Mouse (Mus musculus): ENCODE data around the gene Rpl24. TPM values are rescaled to one million over a fixed set of nuclear protein-coding genes. Genes with fewer than 3 reads are reported as not detected.
"Not testable (repeated sequence)": the region's sequence is repeated elsewhere in the genome, so short reads cannot be mapped to it uniquely, and the experiment has no call there.

Rpl24 gene
- total RNA-seq (2021): 100 to 1,000 TPM; 532 to 562 TPM
- long read RNA-seq, experiment 1, transcript Rpl24-204 (5 exons, 639 nt): minor isoform, 11 of 210 reads
- long read RNA-seq, experiment 1, transcript Rpl24-201 (6 exons, 677 nt): major isoform, 197 of 210 reads
- long read RNA-seq, experiment 1, partial matches to known transcripts: 2 of 210 reads
- long read RNA-seq, experiment 1, other reads (novel, unspliced or antisense): 0 of 210 reads
- long read RNA-seq, experiment 2, transcript Rpl24-201 (6 exons, 677 nt): major isoform, 218 of 228 reads
- long read RNA-seq, experiment 2, transcript Rpl24-204 (5 exons, 639 nt): minor isoform, 10 of 228 reads
- long read RNA-seq, experiment 2, partial matches to known transcripts: 0 of 228 reads
- long read RNA-seq, experiment 2, other reads (novel, unspliced or antisense): 0 of 228 reads

DNA sequence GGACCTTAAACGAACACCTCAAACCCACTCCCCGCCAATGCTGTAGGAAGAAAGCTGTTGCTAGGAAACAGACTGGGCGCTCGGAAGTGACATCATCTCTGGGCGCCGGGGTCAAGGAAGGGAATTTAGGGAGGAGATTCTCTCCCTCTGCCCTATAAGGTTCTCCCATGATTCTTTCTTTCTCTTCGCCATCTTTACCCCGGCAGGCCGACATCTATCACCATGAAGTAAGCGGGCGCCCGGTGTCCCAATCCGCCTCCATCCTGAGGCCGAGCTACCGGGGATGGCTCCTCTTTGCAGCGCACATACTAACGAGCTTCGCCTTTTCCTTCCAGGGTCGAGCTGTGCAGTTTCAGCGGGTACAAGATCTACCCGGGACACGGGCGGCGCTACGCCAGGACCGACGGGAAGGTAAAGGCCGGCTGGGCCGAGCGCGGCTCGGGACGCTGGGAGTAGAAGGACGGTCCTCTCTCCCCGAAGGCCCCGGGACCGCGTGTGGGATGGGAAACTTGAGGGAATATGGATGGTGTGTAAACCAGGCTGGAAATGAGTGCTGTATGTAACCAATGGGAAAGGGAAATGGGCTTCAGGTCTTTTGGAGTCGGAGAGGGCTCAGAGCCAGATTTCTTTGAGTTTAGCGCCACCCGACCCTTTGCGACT lies at the start of gene Rpl24:
Gene Rpl24, plus strand, starts transcription at position 64 of the 660 bp plus-strand sequence.
- intact Hi-C loops (cut with DNase I): loop anchor here (5.0 kb wide), 1 partner anchor 166 kb away; no protein-coding TSS in a partner anchor
- DNase-seq: peak; percentile 92 to 96

DNA sequence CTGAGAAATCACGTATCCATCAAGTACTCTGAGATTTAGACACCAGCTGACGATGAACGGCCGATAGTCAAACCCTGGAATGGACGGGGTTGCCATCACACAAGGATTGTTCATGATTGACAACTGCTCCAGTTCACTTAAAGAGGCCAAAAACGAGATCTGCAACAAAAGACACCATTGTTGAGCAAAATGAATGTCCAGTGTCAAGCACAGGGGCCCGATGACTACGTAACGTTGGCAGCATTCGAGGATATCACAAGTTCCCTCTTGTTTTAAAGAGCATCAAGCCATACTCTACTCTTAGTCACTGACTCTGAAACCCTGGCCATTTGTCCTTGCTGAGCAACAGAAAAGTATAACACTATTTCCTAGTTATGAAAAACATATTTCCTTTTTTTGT lies 44.0 kb upstream of the Rpl24 start:
- DNase-seq: no peak
- intact Hi-C loops (cut with DNase I): no loop called here

DNA sequence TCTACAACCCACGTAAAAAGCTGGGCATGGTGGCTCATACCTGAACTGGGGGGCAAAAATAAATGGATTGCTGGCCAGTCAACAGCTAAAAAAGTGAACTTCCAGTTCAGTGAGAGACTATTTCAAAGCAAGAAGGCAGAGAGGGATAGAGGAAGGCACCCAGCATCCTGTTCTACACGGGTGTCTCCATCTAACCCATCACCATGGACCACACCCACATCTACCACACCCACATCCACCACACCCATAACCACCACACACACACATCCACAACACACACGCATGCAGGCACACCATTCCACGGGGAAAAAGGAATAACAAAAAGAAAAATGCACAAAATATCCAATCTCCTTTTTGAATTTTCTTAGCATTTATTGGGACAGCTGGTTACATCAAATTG lies 42.1 kb upstream of the Rpl24 start:
- intact Hi-C loops (cut with DNase I): no loop called here

DNA sequence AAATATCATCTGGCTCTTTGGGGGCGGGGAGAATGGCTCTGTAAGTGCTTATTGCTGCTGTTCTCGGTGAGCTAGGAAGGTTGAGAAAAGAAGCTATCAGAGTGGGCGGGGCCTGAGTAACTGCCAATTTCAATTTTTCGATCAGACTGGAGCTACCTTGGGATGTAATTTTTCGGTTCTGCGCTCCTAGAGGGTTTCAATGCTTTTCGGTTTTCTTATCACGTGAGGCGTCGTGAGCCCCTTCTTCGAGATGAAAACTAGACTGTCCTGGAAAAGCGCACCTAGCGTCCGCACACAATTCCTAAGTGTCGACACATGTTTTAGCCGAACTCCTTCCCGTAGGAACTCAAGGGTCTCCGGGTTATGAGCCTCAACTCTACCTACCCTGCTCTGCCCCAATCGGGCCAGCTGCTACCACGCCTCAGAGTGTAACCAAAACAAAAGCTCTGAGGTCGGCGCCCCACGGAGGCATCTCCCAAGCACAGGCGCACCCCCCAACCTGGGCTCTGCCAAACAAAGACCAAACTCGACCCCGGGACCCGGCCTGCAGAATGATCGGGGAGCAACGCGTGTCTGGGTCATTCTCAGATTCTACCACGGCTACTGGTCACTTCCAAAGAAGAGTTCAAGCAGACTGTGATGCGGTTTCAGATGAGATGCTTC lies 32.3 kb upstream of the Rpl24 start:
- intact Hi-C loops (cut with DNase I): no loop called here
- DNase-seq: peak; percentile 27 to 29

More for the DNA sequence above, 42.1 kb upstream of the Rpl24 start:
- DNase-seq: no peak

DNA sequence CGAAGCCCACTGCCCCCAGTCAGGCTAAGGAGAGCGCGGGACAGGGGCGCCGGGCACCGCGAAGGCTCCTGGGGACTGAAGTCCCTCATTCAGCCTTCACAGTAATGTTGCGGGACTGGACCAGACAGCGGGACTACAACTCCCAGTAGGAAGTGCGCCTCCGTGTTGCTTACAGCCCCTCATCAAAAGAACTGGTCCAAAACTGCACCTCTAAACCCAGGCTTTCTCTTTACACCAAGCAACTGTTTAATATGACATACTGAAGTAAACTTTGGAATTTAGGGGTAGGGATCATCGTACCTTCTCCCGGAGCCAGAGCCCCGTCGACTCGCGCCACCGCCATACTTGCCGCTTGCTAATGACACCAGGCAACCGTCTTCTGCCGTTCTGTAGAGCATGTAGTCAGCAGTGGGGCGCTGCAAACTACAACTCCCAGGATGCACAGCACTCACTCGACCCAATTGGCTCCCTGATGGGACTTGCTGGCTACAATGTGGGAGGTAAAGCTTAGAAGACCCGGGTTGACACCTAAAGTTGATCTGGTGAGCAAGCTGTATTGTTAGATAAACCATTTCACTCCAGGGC lies 31.5 kb upstream of the Rpl24 start, which contains the start of gene Cep97:
Gene Cep97, minus strand, starts transcription at position 403 of the 585 bp plus-strand sequence.
- intact Hi-C loops (cut with DNase I): no loop called here
- DNase-seq: peak; percentile 83 to 88

GRCm38 (mm10) chr16:55938761-55939160 lies 27.3 kb upstream of the Rpl24 start:
- DNase-seq: no peak
- intact Hi-C loops (cut with DNase I): no loop called here

DNA sequence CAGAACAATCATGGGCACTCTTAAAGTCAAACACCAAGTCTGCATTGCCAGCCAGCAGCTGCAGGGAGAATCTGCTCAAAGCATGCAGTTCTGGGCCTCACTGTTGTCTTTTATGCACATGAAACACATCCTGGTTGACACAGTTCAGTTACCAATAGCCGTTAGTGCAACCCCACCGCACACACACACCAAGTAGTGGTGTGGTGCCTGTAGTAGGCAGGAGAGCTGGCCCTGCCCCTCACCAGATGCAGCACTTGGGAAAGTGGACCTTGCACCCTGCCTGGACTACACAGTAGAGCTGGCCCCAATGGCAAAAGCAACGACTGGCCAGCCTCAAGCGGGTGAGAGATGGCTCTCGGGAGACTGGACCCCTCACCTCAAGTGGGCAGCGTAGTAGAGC lies 26.4 kb upstream of the Rpl24 start:
- intact Hi-C loops (cut with DNase I): no loop called here

GRCm38 (mm10) chr16:55940781-55941180 lies 25.3 kb upstream of the Rpl24 start:
- DNase-seq: no peak
- intact Hi-C loops (cut with DNase I): no loop called here

More for the DNA sequence above, 26.4 kb upstream of the Rpl24 start:
- DNase-seq: no peak

DNA sequence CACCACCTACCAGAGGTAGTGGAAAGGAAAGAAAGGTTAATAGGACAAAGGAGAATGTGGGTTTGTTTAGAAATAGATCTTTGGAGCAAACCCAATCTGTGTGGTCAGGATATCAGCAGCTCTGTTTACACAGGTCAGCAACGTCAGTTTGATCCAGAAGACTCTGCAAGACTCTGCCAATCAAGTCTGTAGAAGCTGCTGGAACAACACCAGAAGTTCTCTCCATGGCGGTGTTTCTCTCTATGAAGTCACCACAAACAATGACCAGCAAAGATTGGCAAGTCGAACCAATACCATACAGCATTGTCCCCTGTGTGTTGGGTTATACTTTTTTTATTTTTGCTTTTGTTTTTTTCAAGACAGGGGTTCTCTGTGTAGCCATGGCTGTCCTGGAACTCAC lies 18.8 kb upstream of the Rpl24 start:
- intact Hi-C loops (cut with DNase I): no loop called here
- no peak for DNase-seq

DNA sequence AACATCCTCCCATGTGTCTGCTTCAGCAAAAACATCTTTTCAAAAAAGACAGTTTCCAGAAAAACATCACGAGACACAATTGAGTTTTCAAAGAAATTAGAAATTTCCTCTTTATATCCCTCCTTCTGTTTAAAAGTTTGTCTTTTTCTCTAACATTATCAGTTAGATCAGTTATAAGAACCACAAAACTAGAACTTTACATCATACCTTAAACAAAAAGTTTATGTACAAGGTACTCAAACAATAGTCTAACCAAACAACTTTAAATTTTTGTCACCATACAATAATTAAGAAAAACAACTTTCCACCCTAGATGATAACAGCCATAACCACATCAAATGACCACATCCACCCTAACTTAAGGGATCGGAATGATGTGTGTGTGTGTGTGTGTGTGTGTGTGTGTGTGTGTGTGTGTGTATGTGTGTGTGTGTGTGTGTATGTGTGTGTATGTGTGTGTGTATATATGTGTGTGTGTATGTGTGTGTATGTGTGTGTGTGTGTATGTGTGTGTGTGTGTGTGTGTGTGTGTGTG lies 18.1 kb upstream of the Rpl24 start:
- DNase-seq; intact Hi-C loops (cut with DNase I): not testable (repeated sequence)

DNA sequence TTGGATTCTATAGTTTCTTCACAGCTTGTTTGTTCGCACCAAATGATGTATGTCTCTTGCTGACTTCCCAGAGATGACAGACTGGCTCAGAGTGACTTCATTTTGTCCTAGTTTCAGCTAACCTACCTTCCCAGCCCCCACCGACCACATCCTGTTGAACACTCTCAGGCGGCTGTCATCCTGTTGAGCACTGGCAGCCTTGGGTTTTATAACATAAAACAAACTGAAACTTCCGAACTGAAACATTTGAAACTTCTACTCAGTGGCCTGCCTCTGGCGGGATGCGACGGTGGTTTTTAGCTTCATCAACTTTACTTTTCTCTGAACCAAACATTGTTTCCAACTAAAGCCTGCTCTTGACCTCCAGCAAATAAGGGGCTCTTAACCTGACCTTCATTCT lies 17.1 kb upstream of the Rpl24 start:
- intact Hi-C loops (cut with DNase I): no loop called here
- DNase-seq: peak in 1 of 2 experiments; percentile 19

DNA sequence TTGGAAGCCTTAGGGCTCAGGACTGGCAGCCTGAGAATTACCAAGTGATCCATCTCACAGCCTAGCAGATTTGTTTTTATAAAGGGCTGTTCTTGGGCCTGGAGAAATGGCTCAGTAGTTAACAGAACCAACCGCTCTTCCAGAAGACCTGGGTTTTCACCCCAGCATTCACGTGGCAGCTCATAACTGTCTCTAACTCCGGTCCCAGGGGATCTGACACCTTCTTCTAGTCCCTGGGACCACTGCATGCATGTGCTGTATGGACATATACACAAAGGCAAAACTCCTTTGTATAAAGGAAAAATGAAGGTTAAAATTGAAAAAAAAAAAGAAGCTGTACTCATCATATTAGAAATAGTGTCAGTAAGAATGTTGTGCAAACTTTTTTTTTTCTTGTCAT lies 15.6 kb upstream of the Rpl24 start:
- DNase-seq: no peak
- intact Hi-C loops (cut with DNase I): loop anchor here (2.0 to 10.0 kb wide), 3 partner anchors 114 to 724 kb away; no protein-coding TSS in a partner anchor

GRCm38 (mm10) chr16:55950946-55951678 lies 15.0 kb upstream of the Rpl24 start:
- intact Hi-C loops (cut with DNase I): loop anchor here (2.0 to 10.0 kb wide), 3 partner anchors 114 to 724 kb away; no protein-coding TSS in a partner anchor
- peak; percentile 68 to 90 for DNase-seq

DNA sequence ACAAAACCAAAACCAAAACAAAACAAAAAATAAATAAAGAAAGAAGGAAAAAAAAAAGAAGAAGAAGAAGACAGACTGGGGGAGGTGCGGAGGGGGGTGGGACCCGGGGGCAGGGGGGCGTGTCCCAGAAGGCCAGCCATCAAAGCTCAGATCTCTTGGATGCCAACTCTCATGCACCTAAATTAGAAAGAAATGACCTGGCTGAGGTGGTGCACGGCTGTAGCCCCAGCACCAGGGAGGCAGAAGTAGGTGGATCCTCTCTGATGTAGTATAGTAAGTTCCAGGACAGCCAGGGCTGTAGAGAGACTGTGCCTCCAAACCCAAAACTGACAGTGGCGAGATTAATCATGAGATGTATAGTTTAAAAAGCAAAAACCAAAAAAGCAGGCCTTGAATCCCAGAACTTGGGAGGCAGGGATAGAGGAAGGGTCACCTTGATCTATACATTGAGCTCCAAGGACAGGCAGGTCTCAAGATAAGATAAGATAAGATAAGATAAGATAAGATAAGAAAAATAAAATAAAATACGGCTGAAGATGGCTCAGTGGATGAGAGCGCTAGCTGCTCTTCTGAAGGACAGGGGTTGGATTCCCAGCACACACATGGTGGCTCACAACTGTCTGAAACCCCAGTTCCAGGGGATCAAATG lies 14.3 kb upstream of the Rpl24 start:
- DNase-seq: no peak
- intact Hi-C loops (cut with DNase I): loop anchor here (2.0 to 10.0 kb wide), 3 partner anchors 113 to 723 kb away; no protein-coding TSS in a partner anchor

DNA sequence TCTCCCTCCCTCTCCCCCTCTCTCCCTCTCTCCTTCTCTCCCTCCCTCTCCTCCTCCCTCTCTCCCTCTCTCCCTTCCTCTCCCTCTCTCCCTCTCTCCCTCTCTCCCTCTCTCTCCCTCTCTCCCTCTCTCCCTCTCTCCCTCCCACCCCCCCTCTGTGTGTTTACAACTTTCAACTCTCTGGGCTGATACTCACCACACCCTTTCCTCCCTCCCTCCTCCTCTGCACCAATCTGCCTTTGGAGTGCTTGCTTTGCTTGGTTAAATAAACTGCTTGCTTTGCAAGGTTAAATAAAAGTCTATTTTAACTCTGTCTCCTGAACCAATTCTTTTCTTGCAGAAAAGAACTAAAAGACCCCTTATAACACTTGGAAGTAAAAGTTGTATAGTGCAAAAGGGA lies 13.3 kb upstream of the Rpl24 start:
- no peak for DNase-seq
- intact Hi-C loops (cut with DNase I): loop anchor here (10.0 kb wide), 1 partner anchor 722 kb away; no protein-coding TSS in a partner anchor

GRCm38 (mm10) chr16:55954196-55954595 lies 11.9 kb upstream of the Rpl24 start:
- intact Hi-C loops (cut with DNase I): loop anchor here (10.0 kb wide), 1 partner anchor 721 kb away; no protein-coding TSS in a partner anchor
- DNase-seq: not testable (repeated sequence)

DNA sequence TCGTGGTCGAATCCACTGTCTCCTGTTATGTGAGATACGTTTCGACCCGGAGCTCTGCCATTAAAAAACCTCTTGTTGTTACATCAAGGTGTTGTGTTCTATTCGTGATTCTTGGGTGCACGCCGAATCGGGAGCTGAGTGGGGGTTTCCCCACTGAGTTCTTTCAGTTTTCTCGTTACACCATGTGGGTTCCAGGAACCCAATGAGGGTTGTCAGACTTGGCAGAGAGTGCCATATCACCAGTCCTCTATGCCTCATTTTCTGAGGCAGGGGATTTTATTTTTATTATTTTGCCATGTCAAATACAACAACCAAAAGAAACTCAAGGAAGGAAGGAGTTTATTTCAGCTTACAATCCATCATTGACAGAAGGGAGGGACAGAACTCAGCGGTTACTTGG lies 3.0 kb upstream of the Rpl24 start:
- intact Hi-C loops (cut with DNase I): not testable (repeated sequence)

GRCm38 (mm10) chr16:55964126-55964949 lies 1.7 kb upstream of the Rpl24 start:
- intact Hi-C loops (cut with DNase I): no loop called here
- DNase-seq: peak; percentile 35 to 39

More for the DNA sequence above, 3.0 kb upstream of the Rpl24 start:
- DNase-seq: not testable (repeated sequence)
